Mouse (Mus musculus) testis, postnatal 14 days (tissue): ENCODE data around the gene Camta1.

Source experiments
- DNase-seq: peaks from one replicate; pipeline ENCODE4 v3.0.0; 2021; ENCODE audit warnings: low spot score

Gene Camta1

DNA sequence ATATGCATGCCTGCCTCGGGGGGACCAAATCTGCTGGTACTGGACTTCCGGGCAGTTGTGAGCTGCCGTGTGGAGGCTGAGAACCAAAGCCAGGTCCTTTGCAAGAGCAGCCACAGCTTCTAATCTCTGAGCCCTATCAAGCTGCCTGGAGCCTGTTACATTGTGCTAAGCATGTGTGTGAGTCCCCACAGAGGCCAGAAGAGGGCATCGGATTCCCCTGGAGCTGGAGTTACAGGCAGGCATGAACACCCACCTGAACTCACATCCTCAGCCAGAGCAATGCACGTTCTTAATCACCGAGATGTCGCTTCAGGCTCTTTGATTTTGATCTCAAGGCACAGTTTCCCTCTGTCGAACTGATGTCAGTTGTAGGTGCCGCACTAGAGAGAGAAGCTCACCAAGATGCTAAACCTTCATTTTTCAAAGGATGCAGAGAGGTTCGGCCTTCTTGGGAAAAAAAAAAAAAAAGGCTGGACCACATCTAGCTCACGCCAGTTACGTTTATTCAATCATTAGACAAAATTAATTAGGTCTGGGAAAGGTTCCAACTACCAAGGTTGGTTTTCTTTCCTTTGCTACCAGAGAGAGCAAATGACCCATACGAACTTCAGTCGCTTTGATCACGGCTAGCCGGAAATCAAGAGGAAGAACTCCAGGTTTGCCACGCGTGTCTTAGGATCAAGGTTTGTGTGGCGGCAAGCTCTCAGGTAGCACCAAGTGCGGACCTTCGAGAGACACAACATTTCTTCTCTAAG lies 883.3 kb downstream of the Camta1 start:
- DNase-seq = no peak

GRCm38 (mm10) chr4:150975145-150975544 lies 886.5 kb downstream of the Camta1 start:
- no peak for DNase-seq

- no peak for DNase-seq
Observed at GRCm38 (mm10) chr4:150973264-150973663, 888.4 kb downstream of the Camta1 start.

DNA sequence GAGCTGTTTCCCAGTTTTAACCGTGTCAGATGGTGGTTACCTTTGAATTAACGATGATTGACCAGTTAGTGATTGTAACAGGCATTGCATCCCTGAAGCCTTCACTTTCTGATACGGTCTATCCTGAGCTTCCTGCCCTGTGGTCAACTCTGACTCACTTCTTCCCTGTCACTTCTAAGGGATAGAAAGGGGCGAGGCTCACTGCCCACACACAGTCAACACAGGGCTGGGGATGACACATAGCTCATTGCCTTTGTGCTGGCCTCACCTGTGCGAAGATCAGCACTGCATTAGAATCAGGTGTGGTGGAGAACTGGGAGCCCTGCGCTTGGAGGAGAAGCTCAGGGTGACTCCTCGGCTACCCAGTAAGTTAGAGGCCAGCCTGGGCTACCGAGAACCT lies 892.7 kb downstream of the Camta1 start:
- DNase-seq = no peak

GRCm38 (mm10) chr4:150966556-150966955 lies 895.1 kb downstream of the Camta1 start:
- DNase-seq = peak; percentile 51

DNA sequence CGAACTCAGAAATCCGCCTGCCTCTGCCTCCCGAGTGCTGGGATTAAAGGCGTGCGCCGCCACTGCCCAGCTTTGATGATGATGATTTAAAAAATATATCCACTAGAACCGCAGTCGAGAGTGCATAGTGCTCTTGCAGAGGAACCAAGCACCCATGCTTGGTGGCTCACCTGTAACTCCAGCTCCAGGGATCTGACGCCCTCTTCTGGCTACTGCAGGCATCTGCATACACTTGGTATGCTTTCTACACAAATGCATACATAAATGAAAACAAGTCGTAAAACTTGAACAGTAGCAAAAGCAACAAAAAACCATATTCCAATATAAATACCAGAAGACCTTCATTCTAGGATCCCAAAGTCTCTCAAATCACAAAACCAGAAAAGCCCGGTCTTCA lies 896.1 kb downstream of the Camta1 start:
- DNase-seq = no peak

DNA sequence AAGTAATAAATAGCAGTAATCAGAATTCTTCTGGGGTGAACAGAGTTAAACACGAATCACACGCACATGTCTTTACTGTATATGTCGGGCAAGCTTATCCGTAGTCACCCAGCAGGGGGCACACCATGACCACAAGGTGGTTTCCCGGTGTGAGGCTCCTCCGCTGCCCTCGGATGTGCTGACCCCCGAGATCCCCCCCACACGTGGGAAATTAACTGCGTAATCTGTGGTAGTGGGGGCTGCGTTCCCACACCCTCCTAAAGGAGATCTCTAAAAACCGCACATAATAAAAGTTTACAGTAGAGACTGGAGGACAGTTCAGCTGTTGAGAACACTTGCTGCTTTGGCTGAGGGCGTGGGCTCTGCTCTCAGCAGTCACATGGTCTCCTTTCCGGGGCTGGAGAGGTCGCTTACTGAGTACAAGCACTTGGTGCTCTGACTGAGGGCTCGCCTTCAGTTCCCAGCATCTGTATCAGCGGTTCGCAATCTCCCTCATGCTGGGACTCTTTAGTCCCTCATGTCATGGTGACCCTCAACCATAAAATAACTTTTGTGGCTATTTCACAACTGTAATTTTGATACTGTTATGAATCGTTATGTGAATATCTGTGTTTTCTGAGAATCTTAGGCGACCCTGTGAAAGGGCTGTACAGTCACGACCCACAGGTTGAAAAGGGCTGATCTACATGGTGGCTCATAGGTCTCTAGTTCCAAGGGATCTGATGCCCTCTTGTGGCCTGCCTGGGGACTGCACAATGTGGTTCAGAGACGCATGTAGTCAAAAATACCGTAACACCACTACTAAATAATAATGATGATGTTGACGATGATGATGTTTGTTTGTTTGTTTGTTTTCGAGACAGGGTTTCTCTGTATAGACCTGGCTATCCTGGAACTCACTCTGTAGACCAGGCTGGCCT lies 896.8 kb downstream of the Camta1 start:
- peak; percentile 75 for DNase-seq

- DNase-seq = no peak
Observed at GRCm38 (mm10) chr4:150963711-150964110, 898.0 kb downstream of the Camta1 start.

GRCm38 (mm10) chr4:150962231-150962630 lies 899.4 kb downstream of the Camta1 start:
- DNase-seq = no peak

DNA sequence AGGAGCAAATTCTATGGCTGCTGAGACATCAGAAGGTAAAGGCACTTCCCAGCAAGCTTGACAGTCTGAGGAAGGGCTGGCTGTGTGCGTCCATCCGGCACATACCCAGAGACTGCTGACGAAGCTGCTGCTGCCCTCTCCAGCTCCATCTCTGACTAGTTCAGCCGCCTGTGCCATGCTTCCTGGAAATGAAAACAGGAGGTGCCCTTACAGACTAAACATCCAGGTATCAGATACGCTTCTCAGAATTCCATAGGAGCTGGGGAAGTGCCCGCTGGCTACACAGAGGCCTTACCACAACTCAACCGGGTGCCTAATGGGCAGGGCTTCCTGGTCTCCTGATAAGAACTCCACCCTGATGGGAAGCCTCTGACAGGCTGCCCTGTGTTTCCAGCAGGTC lies 903.1 kb downstream of the Camta1 start:
- no peak for DNase-seq

GRCm38 (mm10) chr4:150957106-150957458 lies 904.6 kb downstream of the Camta1 start:
- no peak for DNase-seq

GRCm38 (mm10) chr4:150956369-150957105 lies 905.1 kb downstream of the Camta1 start:
- no peak for DNase-seq

- DNase-seq = no peak
Observed at GRCm38 (mm10) chr4:150950972-150951371, 910.7 kb downstream of the Camta1 start.

DNA sequence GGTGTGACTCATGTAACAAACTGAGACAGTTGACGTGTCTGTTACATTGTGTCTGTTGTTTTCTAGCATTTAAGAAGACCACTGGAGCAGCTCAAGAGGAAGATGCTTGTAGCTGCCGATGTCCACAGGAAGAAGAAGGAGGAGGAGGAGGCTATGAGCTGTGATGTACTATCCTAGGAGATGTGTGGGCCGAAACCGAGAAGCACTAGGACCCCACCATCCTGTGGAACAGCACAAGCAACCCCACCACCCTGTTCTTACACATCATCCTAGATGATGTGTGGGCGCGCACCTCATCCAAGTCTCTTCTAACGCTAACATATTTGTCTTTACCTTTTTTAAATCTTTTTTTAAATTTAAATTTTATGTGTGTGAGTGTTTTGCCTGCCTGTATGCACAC lies 917.0 kb downstream of the Camta1 start:
- no peak for DNase-seq

GRCm38 (mm10) chr4:150939991-150940651 lies 921.6 kb downstream of the Camta1 start:
- no peak for DNase-seq

DNA sequence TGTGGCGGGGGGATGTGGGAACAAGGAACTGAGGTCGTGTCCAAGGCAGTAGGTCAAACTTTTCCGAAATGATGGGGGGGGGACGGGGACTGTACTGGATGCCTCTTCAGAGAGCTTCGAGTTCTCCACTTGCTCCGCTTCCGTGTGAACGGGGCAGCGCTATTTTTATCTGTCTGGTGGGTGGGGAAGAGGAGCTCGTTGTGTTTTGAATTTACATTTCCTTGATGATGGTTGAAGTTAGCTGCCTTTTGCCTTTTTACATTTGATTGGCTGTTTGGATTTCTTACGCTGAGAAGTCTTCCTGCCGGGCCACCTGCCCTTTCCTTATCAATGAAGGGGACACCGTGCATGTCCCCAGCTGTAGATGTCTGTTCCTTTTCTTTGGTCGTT lies 923.6 kb downstream of the Camta1 start:
- no peak for DNase-seq

- no peak for DNase-seq
Observed at GRCm38 (mm10) chr4:150937293-150938062, 924.2 kb downstream of the Camta1 start.

DNA sequence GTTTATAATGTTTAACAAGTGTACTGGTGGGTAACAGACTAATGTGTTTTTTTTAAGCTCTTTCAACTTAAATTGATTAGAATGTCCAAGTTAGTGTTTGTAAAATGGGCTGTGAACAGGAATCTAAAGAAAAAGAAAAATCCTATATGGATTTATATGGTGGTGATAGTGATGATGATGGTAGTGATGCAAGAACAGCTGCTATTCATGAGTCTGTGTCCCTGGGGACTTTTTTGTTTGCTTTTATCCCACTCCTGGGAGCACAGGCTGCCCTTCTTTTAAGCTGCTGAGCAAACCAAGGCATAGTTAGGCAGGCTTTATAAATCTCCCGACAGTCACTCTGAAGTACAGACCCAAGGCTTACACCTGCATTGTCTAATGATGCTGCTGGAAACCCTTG lies 928.2 kb downstream of the Camta1 start:
- no peak for DNase-seq

- no peak for DNase-seq
Observed at GRCm38 (mm10) chr4:150927789-150928188, 933.9 kb downstream of the Camta1 start.

DNA sequence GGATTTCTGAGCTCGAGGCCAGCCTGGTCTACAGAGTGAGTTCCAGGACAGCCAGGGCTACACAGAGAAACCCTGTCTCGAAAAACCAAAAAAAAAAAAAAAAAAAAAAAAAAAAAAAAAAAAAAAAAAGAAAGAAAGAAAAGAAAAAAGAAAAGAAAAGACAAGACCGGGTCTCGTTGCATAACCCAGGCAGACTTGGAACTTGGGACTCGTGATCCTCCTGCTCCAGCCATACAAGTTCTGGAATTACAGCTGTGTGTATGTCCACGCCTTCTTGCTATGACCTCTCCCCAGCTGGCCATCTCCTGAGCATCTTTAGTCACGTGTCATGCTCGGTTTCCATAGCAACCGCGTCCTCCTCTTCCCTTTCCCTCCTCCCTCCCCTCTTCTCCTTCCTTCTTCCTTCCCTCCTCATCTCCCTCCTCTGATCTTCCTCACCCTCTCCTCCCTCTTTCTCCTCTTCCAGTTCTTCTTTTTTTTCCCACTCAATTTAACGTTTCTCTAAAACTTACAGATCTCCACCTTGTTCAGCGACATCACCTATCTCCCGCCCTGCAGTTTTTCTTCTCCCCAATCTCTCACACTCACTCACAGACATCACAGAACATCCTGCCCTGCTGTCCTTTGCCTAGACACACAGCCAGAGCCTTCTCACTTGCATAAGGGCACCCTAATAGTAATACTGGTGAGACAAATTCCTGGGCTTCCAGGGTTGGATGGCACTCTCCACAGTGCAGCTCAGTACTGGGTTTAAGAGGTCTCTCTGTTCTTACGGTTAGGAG lies 934.6 kb downstream of the Camta1 start:
- DNase-seq = no peak
